Mouse (Mus musculus): ENCODE results near the gene Psmd7.

- no peak for TF ChIP-seq CTCF (IDR thresholded peaks at IDR 0.05)
- TF ChIP-seq EP300 (IDR thresholded peaks at IDR 0.05; ENCODE audit: insufficient read depth, low read depth, low read length): no peak
These were observed 44.1 kb downstream of the Psmd7 start for GRCm38 (mm10) chr8:107544211-107544610.

Measured in heart, adult 2 months (tissue).